Mouse (Mus musculus) megakaryocyte, embryonic 14.5 days (primary cell): ENCODE data around the gene Rhot2. TPM values are rescaled to one million over a fixed set of nuclear protein-coding genes. Genes with fewer than 3 reads are reported as not detected.
A peak's percentile ranks its signal among the peaks of the same experiment; 100 is the strongest.
"Not testable (repeated sequence)": the region's sequence is repeated elsewhere in the genome, so short reads cannot be mapped to it uniquely, and the experiment has no call there.

Experiments
- H3K27me3 ChIP-seq: replicated peaks from 2 replicates; pipeline ENCODE3; 2012; ENCODE audit warnings: inconsistent platforms
- H3K36me3 ChIP-seq: replicated peaks from 2 replicates; pipeline ENCODE3; 2012; ENCODE audit warnings: low read length, inconsistent platforms, mixed read lengths
- H3K4me1 ChIP-seq: 2 replicates; pipeline ENCODE4 v1.6.1; 2012; ENCODE audit warnings: inconsistent platforms
- H3K4me3 ChIP-seq: replicated peaks from 2 replicates; pipeline ENCODE3; 2012; ENCODE audit warnings: moderate library complexity, mild to moderate bottlenecking, inconsistent platforms
- H3K9me3 ChIP-seq: 2 replicates; pipeline ENCODE4 v1.6.1; 2012; ENCODE audit warnings: inconsistent platforms
- FLI1 ChIP-seq: IDR thresholded peaks from 2 replicates; pipeline ENCODE4 v1.6.1; 2012; ENCODE audit warnings: low read length, inconsistent platforms, mixed read lengths
- GATA1 ChIP-seq: IDR thresholded peaks from 3 replicates; pipeline ENCODE4 v1.6.1; 2012; ENCODE audit warnings: mixed read lengths, low read length, inconsistent platforms, borderline replicate concordance
- polyA plus RNA-seq: library from polyadenylated mRNA; stranded (reverse); fragments of >175 nt; gene quantifications from 2 replicates; pipeline ENCODE4 v1.2.3, GENCODE M21; 2012; ENCODE audit warnings: low replicate concordance; ENCODE audit not compliant: insufficient read depth

The Rhot2 gene
- polyA plus RNA-seq, 1 experiment, result 75.2 TPM

DNA sequence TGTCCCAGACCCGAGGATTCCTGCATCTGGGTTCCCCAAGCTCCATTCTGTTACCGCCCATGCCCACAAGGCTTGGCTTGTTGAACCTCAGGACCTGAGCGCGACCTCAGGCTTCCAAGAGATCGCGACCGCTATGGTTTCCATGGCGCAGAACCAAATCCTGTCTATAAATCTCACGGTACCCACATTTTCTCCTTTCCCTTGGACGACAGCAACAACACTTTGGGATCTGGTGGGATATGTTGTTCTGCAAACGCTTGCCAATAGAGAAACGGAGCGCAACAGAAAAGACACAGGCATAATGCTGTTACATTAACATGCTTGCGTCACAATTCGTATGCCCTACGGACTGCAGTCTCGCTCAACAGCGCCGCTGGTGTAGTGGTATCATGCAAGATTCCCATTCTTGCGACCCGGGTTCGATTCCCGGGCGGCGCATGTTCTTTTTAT lies 30.1 kb upstream of the Rhot2 start, which contains the start of gene Mettl26:
TSS of gene Mettl26 (plus strand) at position 354 of the 450 bp plus-strand sequence.
- no peaks in the 10 kb centered on the region for H3K9me3 ChIP-seq
- H3K4me3 ChIP-seq, result peak within 1 kb of the TSS; percentile 100
- TF ChIP-seq GATA1 (no peak), FLI1 (no peak)
- H3K27me3 ChIP-seq, result no peaks in the 10 kb centered on the region
- H3K36me3 ChIP-seq, result peaks cover 28% of the 10 kb centered on the region
- H3K4me1 ChIP-seq, result peaks cover 55% of the 10 kb centered on the region

DNA sequence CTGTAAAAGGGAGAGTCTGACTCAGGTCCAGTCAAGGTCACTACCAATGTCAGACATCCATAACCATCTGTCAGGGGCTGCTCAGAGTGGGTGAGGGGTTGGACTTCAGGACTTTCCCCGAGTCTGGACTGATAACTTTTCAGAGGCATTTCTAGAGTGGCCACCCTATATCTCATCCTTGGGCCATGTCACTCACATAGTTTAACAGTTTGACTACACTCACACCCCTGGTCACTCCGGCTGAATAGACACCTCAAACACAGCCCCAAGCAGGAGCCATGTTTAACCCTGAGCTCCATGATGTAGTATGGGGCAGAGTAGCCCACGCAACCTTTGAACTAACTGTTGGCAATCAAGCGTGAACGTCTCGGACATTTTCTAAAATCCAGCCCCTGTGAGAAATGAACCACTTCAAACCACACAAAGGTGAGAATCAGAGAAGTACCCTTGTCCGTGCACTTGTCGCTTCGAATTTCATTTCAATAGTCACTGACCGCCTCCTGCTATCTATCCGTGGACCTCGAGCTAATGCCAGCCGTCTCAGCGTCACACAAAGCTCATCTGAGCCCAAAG lies 29.6 kb upstream of the Rhot2 start:
- Histone ChIP-seq H3K9me3 (no peaks in the 10 kb centered on the region), H3K4me3 (peak overlapping the region; percentile 100), H3K27me3 (no peaks in the 10 kb centered on the region), H3K4me1 (peaks cover 53% of the 10 kb centered on the region), H3K36me3 (peaks cover 23% of the 10 kb centered on the region)
- TF ChIP-seq FLI1 (no peak), GATA1 (no peak)

DNA sequence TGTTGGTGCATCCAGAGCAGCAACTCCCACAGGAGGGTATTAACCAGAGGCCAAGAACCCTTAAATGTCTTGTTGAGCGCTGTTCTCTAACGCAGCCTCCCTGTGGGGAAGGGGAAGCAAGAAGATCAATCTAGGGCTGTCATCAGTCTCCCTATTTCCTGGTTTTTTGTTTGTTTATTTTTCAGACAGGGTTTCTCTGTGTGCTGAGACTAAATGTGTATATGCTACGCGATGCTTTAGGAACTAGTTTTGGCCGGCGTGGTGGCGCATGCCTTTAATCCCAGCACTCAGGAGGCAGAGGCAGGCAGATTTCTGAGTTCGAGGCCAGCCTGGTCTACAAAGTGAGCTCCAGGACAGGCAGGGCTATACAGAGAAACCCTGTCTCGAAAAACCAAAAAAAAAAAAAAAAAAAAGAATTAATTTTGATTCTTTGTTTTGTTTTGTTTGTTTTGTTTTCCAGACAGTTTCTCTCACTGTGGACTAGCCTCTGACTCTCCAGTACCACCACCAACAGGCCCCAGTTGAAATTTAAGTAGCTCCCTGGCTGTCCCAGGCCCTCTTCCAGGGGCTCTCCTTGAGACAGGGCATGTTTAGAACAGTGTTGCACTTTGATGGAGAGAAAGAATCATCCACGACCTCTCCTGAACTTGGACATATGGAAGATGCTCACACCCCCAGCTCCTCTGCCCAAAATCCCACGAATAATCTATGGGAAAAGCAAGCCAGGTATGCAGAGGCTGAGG lies 28.9 kb upstream of the Rhot2 start:
- Histone ChIP-seq H3K4me1 (peaks cover 55% of the 10 kb centered on the region), H3K27me3 (no peaks in the 10 kb centered on the region), H3K36me3 (peaks cover 16% of the 10 kb centered on the region), H3K9me3 (no peaks in the 10 kb centered on the region), H3K4me3 (peak overlapping the region; percentile 100)
- TF ChIP-seq FLI1, result no peak
- TF ChIP-seq GATA1, result no peak

- H3K36me3 ChIP-seq, result peaks cover 7% of the 10 kb centered on the region
- H3K9me3 ChIP-seq, result no peaks in the 10 kb centered on the region
- TF ChIP-seq GATA1, result no peak
- no peak for TF ChIP-seq FLI1
- H3K27me3 ChIP-seq, result no peaks in the 10 kb centered on the region
- peaks cover 64% of the 10 kb centered on the region for H3K4me1 ChIP-seq
- no peak overlapping the region for H3K4me3 ChIP-seq
These were observed 28.0 kb upstream of the Rhot2 start for GRCm38 (mm10) chr17:25872676-25873075.

DNA sequence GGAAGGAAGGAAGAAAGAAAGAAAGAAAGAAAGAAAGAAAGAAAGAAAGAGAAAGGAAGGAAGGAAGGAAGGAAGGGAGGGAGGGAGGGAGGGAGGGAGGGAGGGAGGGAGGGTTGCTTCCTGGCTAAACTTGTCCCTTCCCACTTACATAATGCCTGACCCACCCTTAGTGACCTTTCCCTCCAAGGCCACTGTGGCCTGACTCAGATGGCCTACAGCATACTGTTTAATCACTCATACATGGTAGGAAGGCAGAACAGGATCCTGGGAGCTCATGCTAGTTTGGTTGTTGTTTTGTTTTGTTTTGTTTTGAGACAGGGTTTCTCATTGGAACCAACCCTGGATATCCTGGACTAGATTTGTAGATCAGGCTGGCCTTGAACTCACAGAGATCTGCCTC lies 26.9 kb upstream of the Rhot2 start:
- H3K4me1 ChIP-seq, result peaks cover 68% of the 10 kb centered on the region
- H3K27me3 ChIP-seq, H3K9me3 ChIP-seq: not testable (repeated sequence)

DNA sequence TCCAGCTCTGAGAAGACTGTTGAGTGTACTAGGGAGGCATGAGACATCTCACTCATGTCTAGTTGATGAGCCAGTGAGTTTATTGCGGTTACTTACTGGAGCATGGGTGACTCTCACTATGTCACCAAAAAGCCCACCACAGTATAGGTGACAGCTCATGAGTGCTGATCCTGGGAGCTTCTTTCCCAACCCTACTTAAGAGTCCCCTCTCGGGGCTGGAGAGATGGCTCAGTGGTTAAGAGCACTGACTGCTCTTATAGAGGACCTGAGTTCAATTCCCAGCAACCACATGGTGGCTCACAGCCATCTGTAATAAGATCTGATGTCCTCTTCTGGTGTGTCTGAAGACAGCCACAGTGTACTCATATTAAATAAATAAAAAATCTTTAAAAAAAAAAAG lies 25.3 kb upstream of the Rhot2 start:
- H3K27me3 ChIP-seq, result no peaks in the 10 kb centered on the region
- no peaks in the 10 kb centered on the region for H3K9me3 ChIP-seq
- peaks cover 8% of the 10 kb centered on the region for H3K36me3 ChIP-seq
- TF ChIP-seq FLI1, result no peak
- TF ChIP-seq GATA1, result no peak
- no peak overlapping the region for H3K4me3 ChIP-seq
- H3K4me1 ChIP-seq, result peaks cover 67% of the 10 kb centered on the region

More for the DNA sequence above, 26.9 kb upstream of the Rhot2 start:
- H3K36me3 ChIP-seq, H3K4me3 ChIP-seq: not testable (repeated sequence)

DNA sequence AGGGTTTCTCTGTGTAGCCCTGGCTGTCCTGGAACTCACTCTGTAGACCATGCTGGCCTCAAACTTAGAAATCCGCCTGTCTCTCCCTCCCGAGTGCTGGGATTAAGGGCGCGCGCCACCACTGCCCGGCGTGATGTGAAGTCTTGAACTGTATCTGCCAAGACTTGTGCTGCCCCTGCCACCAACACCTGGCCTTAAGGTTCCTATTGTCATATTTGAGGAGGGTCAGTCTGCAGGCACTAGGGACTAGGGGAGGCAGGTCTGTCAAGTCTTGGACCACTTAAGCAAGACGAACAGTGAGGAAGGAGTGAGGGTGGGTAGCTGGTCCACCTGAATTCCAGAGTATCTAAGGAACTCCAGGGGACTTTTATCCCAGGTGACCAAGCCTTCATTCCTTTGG lies 24.8 kb upstream of the Rhot2 start:
- H3K27me3 ChIP-seq, result no peaks in the 10 kb centered on the region
- no peaks in the 10 kb centered on the region for H3K9me3 ChIP-seq
- peaks cover 66% of the 10 kb centered on the region for H3K4me1 ChIP-seq
- peaks cover 13% of the 10 kb centered on the region for H3K36me3 ChIP-seq
- H3K4me3 ChIP-seq, result no peak overlapping the region
- no peak for TF ChIP-seq FLI1
- no peak for TF ChIP-seq GATA1

DNA sequence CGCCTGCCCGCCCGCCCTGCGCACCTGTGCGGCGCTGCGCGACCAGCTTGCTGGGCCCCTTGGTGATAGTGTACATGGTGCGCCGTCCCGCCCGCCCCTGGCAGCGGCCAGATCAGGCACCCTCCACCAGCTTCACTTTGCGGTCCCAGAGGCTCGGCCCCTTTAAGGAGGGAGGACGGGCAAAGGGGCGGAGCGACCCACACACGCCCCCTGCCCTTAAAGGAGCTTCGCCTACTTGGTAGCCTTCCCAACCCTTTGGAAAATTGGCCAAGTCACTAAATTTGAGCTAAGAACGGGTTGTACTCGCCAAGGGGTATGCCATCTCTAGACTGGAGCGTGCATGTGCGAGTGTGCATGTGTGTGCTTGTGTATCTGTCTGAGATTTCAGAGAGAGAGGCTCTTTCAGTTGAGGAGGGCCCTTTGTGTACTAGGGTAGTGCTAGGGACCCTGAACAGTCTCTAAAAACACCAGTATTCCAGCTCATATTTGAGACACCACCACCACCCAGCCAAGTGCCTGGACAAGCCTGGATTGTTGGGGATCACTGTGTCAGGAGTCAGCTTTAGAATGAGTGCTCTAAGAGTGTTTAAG lies 24.0 kb upstream of the Rhot2 start, which contains the start of gene Mcrip2:
TSS of gene Mcrip2 (minus strand) at position 164 of the 591 bp plus-strand sequence.
- H3K36me3 ChIP-seq, result peaks cover 21% of the 10 kb centered on the region
- no peaks in the 10 kb centered on the region for H3K27me3 ChIP-seq
- peaks cover 66% of the 10 kb centered on the region for H3K4me1 ChIP-seq
- H3K9me3 ChIP-seq, result no peaks in the 10 kb centered on the region
- peak within 1 kb of the TSS; percentile 94 for H3K4me3 ChIP-seq
- TF ChIP-seq FLI1 (no peak), GATA1 (no peak)

GRCm38 (mm10) chr17:25867836-25868600 lies 23.4 kb upstream of the Rhot2 start:
- Histone ChIP-seq H3K9me3 (no peaks in the 10 kb centered on the region), H3K36me3 (peaks cover 24% of the 10 kb centered on the region), H3K4me1 (peaks cover 68% of the 10 kb centered on the region), H3K4me3 (peak overlapping the region; percentile 94), H3K27me3 (no peaks in the 10 kb centered on the region)
- TF ChIP-seq FLI1 (no peak), GATA1 (no peak)
